Mouse (Mus musculus) kidney, postnatal 25 days (tissue): ENCODE results near the gene Pilra.

Source experiments
- DNase-seq, 2 experiments: peaks; one replicate each; pipeline ENCODE4 v3.0.0; 2021; ENCODE audit warnings: mixed read lengths in 2 of 2

The Pilra gene

DNA sequence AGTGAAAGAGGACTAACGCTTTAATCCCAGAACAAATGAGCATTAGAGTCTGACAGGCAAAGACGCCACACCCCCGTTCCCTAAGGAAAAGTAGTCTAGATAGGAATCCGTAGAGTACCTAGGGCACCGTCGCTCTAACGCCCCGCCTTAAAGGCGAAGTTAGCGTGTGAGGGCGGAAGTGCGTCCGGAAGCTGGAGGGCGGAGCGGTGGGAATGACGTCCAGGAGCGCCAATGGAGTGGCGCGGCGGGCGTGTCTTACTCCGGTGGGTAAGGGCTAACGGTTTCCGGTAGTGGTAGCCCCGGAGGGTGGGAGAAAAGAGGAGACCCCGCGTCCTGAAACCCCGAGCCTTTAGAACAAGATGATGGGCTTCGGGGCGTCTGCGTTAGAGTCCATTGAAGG lies 57.4 kb downstream of the Pilra start, which contains the start of gene Ppp1r35:
TSS of gene Ppp1r35 (plus strand) at position 215 of the 400 bp plus-strand sequence.
- DNase-seq, result peak; percentile 97 to 98

DNA sequence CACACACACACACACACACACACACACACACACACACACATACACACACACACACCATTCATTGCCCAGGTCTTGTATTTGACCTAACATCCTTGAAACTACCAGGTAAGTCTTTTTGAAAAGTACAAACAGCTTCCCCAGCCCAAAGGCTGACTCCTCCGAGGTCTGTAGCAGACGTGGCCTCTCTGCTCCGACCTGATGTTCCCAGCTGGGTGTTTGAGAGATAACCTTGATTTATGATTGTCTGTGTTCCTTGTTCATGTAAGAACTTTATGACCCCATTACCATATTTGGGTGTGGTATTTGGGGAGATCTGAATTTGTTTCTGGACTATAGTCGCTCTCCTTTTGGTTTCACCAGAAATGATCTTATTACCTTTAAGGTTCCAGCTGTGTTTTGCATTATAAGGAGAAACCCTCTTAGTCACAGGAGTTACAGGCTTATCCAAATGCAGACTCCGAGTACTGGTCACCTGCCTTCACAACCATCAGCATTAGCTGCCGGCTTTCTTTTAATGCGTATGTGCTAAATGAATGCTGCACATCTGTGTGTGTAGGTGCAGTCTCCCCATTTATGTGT lies 58.7 kb downstream of the Pilra start:
- no peak for DNase-seq

DNA sequence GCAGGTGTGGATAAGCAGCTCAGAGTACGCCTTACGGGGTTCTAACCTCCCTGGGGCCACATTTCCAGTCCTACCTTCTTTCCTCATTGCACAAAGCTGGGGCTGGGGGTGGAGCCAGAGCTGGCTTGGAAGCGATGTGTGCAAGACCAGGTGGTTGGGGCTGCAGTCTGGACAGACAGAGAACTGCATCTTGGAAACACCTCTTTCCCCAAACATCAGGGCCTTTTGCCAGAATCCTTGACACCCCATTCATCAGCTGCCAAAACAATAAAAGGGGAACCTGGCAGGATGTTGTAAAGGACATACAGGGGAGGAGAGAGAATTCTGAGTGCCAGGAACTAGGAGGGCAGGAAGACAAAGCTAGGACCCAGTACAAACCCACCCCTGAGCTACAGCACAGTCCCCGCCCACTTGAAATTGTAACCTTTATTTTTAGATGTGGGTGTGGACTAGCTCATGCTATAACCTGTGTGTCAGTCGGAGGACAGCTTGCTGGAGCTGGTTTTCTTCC lies 59.6 kb downstream of the Pilra start:
- DNase-seq, result peak; percentile 54 to 81

DNA sequence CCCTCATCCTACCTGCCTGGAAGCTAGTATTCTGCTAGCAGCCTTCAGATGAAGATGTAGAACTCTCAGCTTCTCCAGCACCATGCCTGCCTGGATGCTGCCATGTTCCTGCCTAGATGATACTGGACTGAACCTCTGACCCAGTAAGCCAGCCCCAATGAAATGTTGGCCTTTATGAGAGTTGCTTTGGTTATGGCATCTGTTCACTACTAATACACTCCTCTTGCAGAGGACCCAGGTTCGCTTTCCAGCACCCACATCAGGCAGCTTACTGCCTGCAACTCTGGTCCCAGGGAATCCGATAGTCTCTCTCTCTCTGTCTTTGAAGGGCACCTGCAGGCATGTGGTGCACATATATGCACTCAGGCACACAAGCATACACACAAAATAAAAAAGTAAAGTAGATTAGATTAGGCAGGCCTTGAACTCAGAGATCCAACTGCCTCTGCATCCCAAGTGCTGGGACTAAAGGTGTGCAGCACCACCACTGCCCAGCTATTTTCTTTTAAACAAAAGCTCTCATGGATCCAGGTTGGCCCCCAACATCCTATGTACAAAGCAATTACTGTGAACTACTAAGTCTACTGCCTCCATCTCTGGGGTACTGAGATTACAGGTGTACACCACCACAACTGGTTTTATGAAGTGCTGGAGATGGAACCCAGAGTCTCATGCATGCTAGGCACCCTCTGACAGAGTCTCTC lies 60.3 kb downstream of the Pilra start:
- DNase-seq, result no peak

DNA sequence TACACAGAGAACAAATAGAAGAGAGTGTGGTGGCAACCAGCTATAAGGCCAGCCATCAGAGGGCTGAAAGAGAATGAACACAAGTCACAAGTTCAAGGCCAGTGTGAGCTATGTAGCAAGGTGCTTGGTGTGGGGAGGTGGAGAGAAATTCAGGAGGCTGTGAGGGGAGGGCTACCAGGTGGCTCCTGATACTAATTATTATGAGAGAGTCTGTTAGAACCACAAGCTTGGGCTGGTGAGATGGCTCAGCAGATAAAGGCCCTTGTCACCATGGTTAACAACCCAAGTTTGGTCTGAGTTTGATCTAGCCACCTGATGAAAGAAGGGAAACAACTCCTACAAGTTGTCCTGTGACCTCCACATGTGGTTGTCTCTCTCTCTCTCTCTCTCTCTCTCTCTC lies 63.3 kb downstream of the Pilra start:
- DNase-seq, result no peak
